Mouse (Mus musculus) bone marrow, adult 2 months (tissue): ENCODE data around the gene Xrcc3.

Source experiments
- CTCF ChIP-seq: fragments of 200-500 bp; IDR thresholded peaks from 2 replicates; pipeline ENCODE4 v1.5.1; 2011; ENCODE audit warnings: low read length, control low read depth; ENCODE audit not compliant: control insufficient read depth, insufficient read depth
- POLR2A ChIP-seq: fragments of 200-500 bp; IDR thresholded peaks from 2 replicates; pipeline ENCODE4 v1.6.1; 2011; ENCODE audit warnings: low read depth, mild to moderate bottlenecking, control low read depth, low read length, borderline replicate concordance; ENCODE audit not compliant: control insufficient read depth

- no peak for TF ChIP-seq CTCF
- no peak for TF ChIP-seq POLR2A
Observed at GRCm38 (mm10) chr12:111830375-111830774, 16.7 kb upstream of the Xrcc3 start.
